In genomic region chr11:100318529-100319451, GRCm38 (mm10) we compare ENCODE assay signal across 8 mouse cellular contexts. TPM values are rescaled to one million over a fixed set of nuclear protein-coding genes. Genes with fewer than 3 reads are reported as not detected.
DNase-seq lines count a peak whose midpoint lies in the region; ATAC-seq lines count a peak whose summit lies in the region.

No protein-coding gene starts in this region.

- WGBS in heart, embryonic 14.5 days, result 80% methylated on average over 10 of the region's 10 CpGs
- WGBS in forebrain, embryonic 13.5 days, result 86% methylated on average over 10 of the region's 10 CpGs
- 48% methylated on average over 10 of the region's 10 CpGs for WGBS in liver, embryonic 13.5 days (ENCODE audit: insufficient replicate concordance)

- H3K4me2 ChIP-seq in heart, embryonic 14.5 days (ENCODE audit: low read length), result peak overlapping the region; percentile 76
- peak overlapping the region; percentile 59 for H3K4me2 ChIP-seq in forebrain, embryonic 13.5 days
- H3K4me2 ChIP-seq in liver, embryonic 13.5 days, result peak overlapping the region; percentile 73

- no peak for DNase-seq in heart, adult 9 months (ENCODE audit: low spot score in 2 of 2)
- peak; percentile 66 for DNase-seq in R1 (ENCODE audit: low read depth, low spot score)
- peak; percentile 65 for DNase-seq in liver, embryonic 13.5 days
- DNase-seq in ovary, adult 18-20 months (ENCODE audit: low spot score), result no peak
- no peak for DNase-seq in left cerebral cortex, adult 11 months (ENCODE audit: low spot score)
- DNase-seq in lung, adult 18-20 months, result no peak

- H3K27ac ChIP-seq in heart, embryonic 14.5 days (replicated peaks in 1 of 2; ENCODE audit: control insufficient read depth in 1 of 2, insufficient read depth in 1 of 2, low read depth in 2 of 2, low read length in 2 of 2), result peak overlapping the region in 1 of 2 experiments; percentile 99; a peak in 1 of 4 replicates
- H3K27ac ChIP-seq in forebrain, embryonic 13.5 days, result peak overlapping the region; percentile 62; the same call in 1 of the 2 replicates
- peak overlapping the region; percentile 96 for H3K27ac ChIP-seq in liver, embryonic 13.5 days

- ATAC-seq in heart, embryonic 14.5 days (ENCODE audit: insufficient number of reproducible peaks, insufficient read depth, low FRiP score, low read depth), result no peak
- ATAC-seq in forebrain, embryonic 13.5 days, result peak; percentile 1
- ATAC-seq in liver, embryonic 13.5 days (ENCODE audit: low read depth), result peak; percentile 35

- peak overlapping the region; percentile 58 for H3K9ac ChIP-seq in heart, embryonic 14.5 days (ENCODE audit: low read length)
- no peak overlapping the region for H3K9ac ChIP-seq in forebrain, embryonic 13.5 days
- peak overlapping the region; percentile 78 for H3K9ac ChIP-seq in liver, embryonic 13.5 days

- peak overlapping the region; percentile 44 to 74; a peak in 3 of 4 replicates for H3K4me3 ChIP-seq in heart, embryonic 14.5 days (ENCODE audit: control insufficient read depth in 1 of 2, insufficient read depth in 1 of 2, low read depth in 1 of 2, low read length in 2 of 2)
- H3K4me3 ChIP-seq in forebrain, embryonic 13.5 days, result peak overlapping the region; percentile 75
- peak overlapping the region; percentile 65 for H3K4me3 ChIP-seq in liver, embryonic 13.5 days (replicated peaks)

- H3K36me3 ChIP-seq in heart, embryonic 14.5 days (ENCODE audit: control insufficient read depth, insufficient read depth, low read length), result peaks cover 22% of the 10 kb centered on the region
- peaks cover 23% of the 10 kb centered on the region for H3K36me3 ChIP-seq in forebrain, embryonic 13.5 days (ENCODE audit: poor library complexity, severe bottlenecking)
- H3K36me3 ChIP-seq in liver, embryonic 13.5 days, result peaks cover 25% of the 10 kb centered on the region

- H3K4me1 ChIP-seq in heart, embryonic 14.5 days (ENCODE audit: control insufficient read depth in 2 of 2, insufficient read depth in 2 of 2, low read length in 2 of 2), result peaks cover 0 to 8% of the 10 kb centered on the region in 2 experiments; a peak in 1 of 4 replicates
- H3K4me1 ChIP-seq in forebrain, embryonic 13.5 days, result peaks cover 13% of the 10 kb centered on the region
- peaks cover 43% of the 10 kb centered on the region for H3K4me1 ChIP-seq in liver, embryonic 13.5 days (replicated peaks)

- H3K9me3 ChIP-seq in heart, embryonic 14.5 days (ENCODE audit: control insufficient read depth, low read length), result no peaks in the 10 kb centered on the region
- H3K9me3 ChIP-seq in forebrain, embryonic 13.5 days (replicated peaks), result no peaks in the 10 kb centered on the region
- no peaks in the 10 kb centered on the region for H3K9me3 ChIP-seq in liver, embryonic 13.5 days (replicated peaks)

- H3K27me3 ChIP-seq in heart, embryonic 14.5 days (ENCODE audit: control insufficient read depth, insufficient read depth, low read length), result no peaks in the 10 kb centered on the region
- no peaks in the 10 kb centered on the region for H3K27me3 ChIP-seq in forebrain, embryonic 13.5 days
- no peaks in the 10 kb centered on the region for H3K27me3 ChIP-seq in liver, embryonic 13.5 days

RNA-seq across cellular contexts. Expression of gene Eif1, which starts 0.9 kb away (rescaled TPM):
- 1,807 and 1,900 TPM in 2 replicates for polyA plus RNA-seq in heart, embryonic 14.5 days (2014; fragmentation: Nextera tagmentation; extraction: Ambion mirVana)
- 1,595 and 1,677 TPM in 2 replicates for polyA plus RNA-seq in forebrain, embryonic 13.5 days (2015; fragmentation: Nextera tagmentation; extraction: Ambion mirVana)
- polyA plus RNA-seq in liver, embryonic 13.5 days (2015; fragmentation: Nextera tagmentation; extraction: Ambion mirVana), result 1,883 and 1,943 TPM in 2 replicates

RNA-seq across cellular contexts. Expression of gene Gast, which starts 15.4 kb away (rescaled TPM):
- not detected in 2 replicates for polyA plus RNA-seq in heart, embryonic 14.5 days (2014; fragmentation: Nextera tagmentation; extraction: Ambion mirVana)
- 0.56 and 0.89 TPM in 2 replicates for polyA plus RNA-seq in forebrain, embryonic 13.5 days (2015; fragmentation: Nextera tagmentation; extraction: Ambion mirVana)
- polyA plus RNA-seq in liver, embryonic 13.5 days (2015; fragmentation: Nextera tagmentation; extraction: Ambion mirVana), result not detected in 2 replicates

RNA-seq across cellular contexts. Expression of gene Hap1, which starts 37.1 kb away (rescaled TPM):
- 3.4 and 4.3 TPM in 2 replicates for polyA plus RNA-seq in heart, embryonic 14.5 days (2014; fragmentation: Nextera tagmentation; extraction: Ambion mirVana)
- polyA plus RNA-seq in forebrain, embryonic 13.5 days (2015; fragmentation: Nextera tagmentation; extraction: Ambion mirVana), result 93.7 and 98.5 TPM in 2 replicates
- 0.37 and 0.50 TPM in 2 replicates for polyA plus RNA-seq in liver, embryonic 13.5 days (2015; fragmentation: Nextera tagmentation; extraction: Ambion mirVana)

RNA-seq across cellular contexts. Expression of gene Krt42, which starts 49.1 kb away (rescaled TPM):
- polyA plus RNA-seq in heart, embryonic 14.5 days (2014; fragmentation: Nextera tagmentation; extraction: Ambion mirVana), result not detected in 2 replicates
- not detected in 2 replicates for polyA plus RNA-seq in forebrain, embryonic 13.5 days (2015; fragmentation: Nextera tagmentation; extraction: Ambion mirVana)
- not detected in 2 replicates for polyA plus RNA-seq in liver, embryonic 13.5 days (2015; fragmentation: Nextera tagmentation; extraction: Ambion mirVana)

RNA-seq across cellular contexts. Expression of gene Krt17, which starts 58.0 kb away (rescaled TPM):
- polyA plus RNA-seq in heart, embryonic 14.5 days (2014; fragmentation: Nextera tagmentation; extraction: Ambion mirVana), result 1.4 TPM in 2 replicates
- 0.19 and 0.37 TPM in 2 replicates for polyA plus RNA-seq in forebrain, embryonic 13.5 days (2015; fragmentation: Nextera tagmentation; extraction: Ambion mirVana)
- polyA plus RNA-seq in liver, embryonic 13.5 days (2015; fragmentation: Nextera tagmentation; extraction: Ambion mirVana), result 0.41 and 0.62 TPM in 2 replicates

Comparison
In these comparisons a context has a peak if more than half of its experiments do, and no peak if none do; other contexts are left out.
1. DNase-seq: peak in R1 (single experiment) and liver, embryonic 13.5 days (single experiment); none in heart, adult 9 months (0 of 2), ovary, adult 18-20 months (single experiment), left cerebral cortex, adult 11 months (single experiment) and lung, adult 18-20 months (0 of 2).
2. RNA of gene Hap1, which starts 37.1 kb away (polyA plus RNA-seq): 93.7 to 98.5 TPM in forebrain, embryonic 13.5 days; 3.4 to 4.3 TPM in heart, embryonic 14.5 days and 0.37 to 0.50 TPM in liver, embryonic 13.5 days; every median in the first group is over 10 times any median in the second.
3. Peak in every context shown above with its lines, with median percentiles within 50 percentile points of each other: H3K4me2 ChIP-seq and H3K4me3 ChIP-seq.